Mouse (Mus musculus): Measurements from ENCODE around the gene Tex2. TPM values are rescaled to one million over a fixed set of nuclear protein-coding genes. Genes with fewer than 3 reads are reported as not detected.

Gene Tex2
- polyA plus RNA-seq, 1 experiment = 13.2 TPM

- H3K27me3 ChIP-seq (ENCODE audit: control insufficient read depth, insufficient read depth, low read length) = no peaks in the 10 kb centered on the region
- no peak overlapping the region for H3K27ac ChIP-seq (ENCODE audit: control insufficient read depth, insufficient read depth, low read length)
- no peak for DNase-seq
- H3K4me1 ChIP-seq (replicated peaks; ENCODE audit: control insufficient read depth, insufficient read depth, low read length) = peaks cover 24% of the 10 kb centered on the region
- H3K4me3 ChIP-seq (ENCODE audit: control insufficient read depth, insufficient read depth, low read length) = no peak overlapping the region
- TF ChIP-seq POLR2A (IDR thresholded peaks at IDR 0.05; ENCODE audit: control insufficient read depth, extremely low read depth, insufficient read depth, low read length, poor library complexity) = no peak
- TF ChIP-seq CTCF (IDR thresholded peaks at IDR 0.05; ENCODE audit: borderline replicate concordance, control insufficient read depth, extremely low read depth, insufficient read depth, low read length, poor library complexity) = no peak
- no peaks in the 10 kb centered on the region for H3K36me3 ChIP-seq (ENCODE audit: control insufficient read depth, insufficient read depth, low read length)
- WGBS = 91% methylated on average over 7 of the region's 7 CpGs
These were observed 55.8 kb downstream of the Tex2 start for GRCm38 (mm10) chr11:106557398-106557797.

GRCm38 (mm10) chr11:106556689-106557088, 56.5 kb downstream of the Tex2 start:
- H3K27ac ChIP-seq (ENCODE audit: control insufficient read depth, insufficient read depth, low read length) = no peak overlapping the region
- no peak for DNase-seq
- WGBS = 22% methylated on average over 4 of the region's 4 CpGs
- TF ChIP-seq CTCF (IDR thresholded peaks at IDR 0.05; ENCODE audit: borderline replicate concordance, control insufficient read depth, extremely low read depth, insufficient read depth, low read length, poor library complexity) (no peak), POLR2A (IDR thresholded peaks at IDR 0.05; ENCODE audit: control insufficient read depth, extremely low read depth, insufficient read depth, low read length, poor library complexity) (no peak)
- H3K4me3 ChIP-seq (ENCODE audit: control insufficient read depth, insufficient read depth, low read length) = no peak overlapping the region
- no peaks in the 10 kb centered on the region for H3K27me3 ChIP-seq (ENCODE audit: control insufficient read depth, insufficient read depth, low read length)
- H3K36me3 ChIP-seq (ENCODE audit: control insufficient read depth, insufficient read depth, low read length) = no peaks in the 10 kb centered on the region
- H3K4me1 ChIP-seq (replicated peaks; ENCODE audit: control insufficient read depth, insufficient read depth, low read length) = peaks cover 22% of the 10 kb centered on the region

GRCm38 (mm10) chr11:106555805-106556615, 57.2 kb downstream of the Tex2 start:
- no peak overlapping the region for H3K27ac ChIP-seq (ENCODE audit: control insufficient read depth, insufficient read depth, low read length)
- H3K27me3 ChIP-seq (ENCODE audit: control insufficient read depth, insufficient read depth, low read length) = no peaks in the 10 kb centered on the region
- WGBS = 64% methylated on average over 10 of the region's 10 CpGs
- H3K4me1 ChIP-seq (replicated peaks; ENCODE audit: control insufficient read depth, insufficient read depth, low read length) = peaks cover 22% of the 10 kb centered on the region
- H3K36me3 ChIP-seq (ENCODE audit: control insufficient read depth, insufficient read depth, low read length) = no peaks in the 10 kb centered on the region
- no peak overlapping the region for H3K4me3 ChIP-seq (ENCODE audit: control insufficient read depth, insufficient read depth, low read length)
- TF ChIP-seq POLR2A (IDR thresholded peaks at IDR 0.05; ENCODE audit: control insufficient read depth, extremely low read depth, insufficient read depth, low read length, poor library complexity) (no peak), CTCF (IDR thresholded peaks at IDR 0.05; ENCODE audit: borderline replicate concordance, control insufficient read depth, extremely low read depth, insufficient read depth, low read length, poor library complexity) (no peak)
- no peak for DNase-seq

GRCm38 (mm10) chr11:106550398-106550797, 62.8 kb downstream of the Tex2 start:
- Histone ChIP-seq H3K4me3 (ENCODE audit: control insufficient read depth, insufficient read depth, low read length) (no peak overlapping the region), H3K4me1 (replicated peaks; ENCODE audit: control insufficient read depth, insufficient read depth, low read length) (peaks cover 11% of the 10 kb centered on the region), H3K27me3 (ENCODE audit: control insufficient read depth, insufficient read depth, low read length) (no peaks in the 10 kb centered on the region), H3K36me3 (ENCODE audit: control insufficient read depth, insufficient read depth, low read length) (no peaks in the 10 kb centered on the region; the same call in 1 of the 2 replicates), H3K27ac (ENCODE audit: control insufficient read depth, insufficient read depth, low read length) (no peak overlapping the region)
- TF ChIP-seq CTCF (IDR thresholded peaks at IDR 0.05; ENCODE audit: borderline replicate concordance, control insufficient read depth, extremely low read depth, insufficient read depth, low read length, poor library complexity) = no peak
- TF ChIP-seq POLR2A (IDR thresholded peaks at IDR 0.05; ENCODE audit: control insufficient read depth, extremely low read depth, insufficient read depth, low read length, poor library complexity) = no peak
- DNase-seq = no peak
- WGBS = 68% methylated on average over 4 of the region's 4 CpGs

- 83% methylated on average over 4 of the region's 4 CpGs for WGBS
- Histone ChIP-seq H3K4me3 (ENCODE audit: control insufficient read depth, insufficient read depth, low read length) (no peak overlapping the region), H3K27me3 (ENCODE audit: control insufficient read depth, insufficient read depth, low read length) (no peaks in the 10 kb centered on the region), H3K4me1 (replicated peaks; ENCODE audit: control insufficient read depth, insufficient read depth, low read length) (peaks cover 44% of the 10 kb centered on the region), H3K27ac (ENCODE audit: control insufficient read depth, insufficient read depth, low read length) (no peak overlapping the region), H3K36me3 (ENCODE audit: control insufficient read depth, insufficient read depth, low read length) (no peaks in the 10 kb centered on the region; the same call in 1 of the 2 replicates)
- TF ChIP-seq POLR2A (IDR thresholded peaks at IDR 0.05; ENCODE audit: control insufficient read depth, extremely low read depth, insufficient read depth, low read length, poor library complexity) = no peak
- TF ChIP-seq CTCF (IDR thresholded peaks at IDR 0.05; ENCODE audit: borderline replicate concordance, control insufficient read depth, extremely low read depth, insufficient read depth, low read length, poor library complexity) = no peak
- no peak for DNase-seq
These were observed 67.1 kb downstream of the Tex2 start for GRCm38 (mm10) chr11:106546081-106546480.

- 36% methylated on average over 9 of the region's 9 CpGs for WGBS
- H3K4me3 ChIP-seq (ENCODE audit: control insufficient read depth, insufficient read depth, low read length) = no peak overlapping the region
- H3K4me1 ChIP-seq (replicated peaks; ENCODE audit: control insufficient read depth, insufficient read depth, low read length) = peaks cover 52% of the 10 kb centered on the region
- TF ChIP-seq POLR2A (IDR thresholded peaks at IDR 0.05; ENCODE audit: control insufficient read depth, extremely low read depth, insufficient read depth, low read length, poor library complexity) (no peak), CTCF (IDR thresholded peaks at IDR 0.05; ENCODE audit: borderline replicate concordance, control insufficient read depth, extremely low read depth, insufficient read depth, low read length, poor library complexity) (no peak)
- H3K27me3 ChIP-seq (ENCODE audit: control insufficient read depth, insufficient read depth, low read length) = no peaks in the 10 kb centered on the region
- H3K36me3 ChIP-seq (ENCODE audit: control insufficient read depth, insufficient read depth, low read length) = no peaks in the 10 kb centered on the region; the same call in 1 of the 2 replicates
- peak; percentile 58 for DNase-seq
- peak overlapping the region; percentile 18 for H3K27ac ChIP-seq (ENCODE audit: control insufficient read depth, insufficient read depth, low read length)
These were observed 68.3 kb downstream of the Tex2 start for GRCm38 (mm10) chr11:106544916-106545315.

Data from thymus, adult 2 months (tissue).